Mouse (Mus musculus) hindbrain, embryonic 16.5 days (tissue): ENCODE data around the gene Cth. TPM values are rescaled to one million over a fixed set of nuclear protein-coding genes. Genes with fewer than 3 reads are reported as not detected.
A peak's percentile ranks its signal among the peaks of the same experiment; 100 is the strongest.

Experiments
- ATAC-seq: fragments of 200-750 bp; cut with Nextera tagmentation; 2 replicates; pipeline ENCODE4 v1.8.0; 2017; ENCODE audit warnings: moderate TSS enrichment, moderate library complexity
- H3K27ac ChIP-seq: fragments of 300-500 bp; sonication (generic); 2 replicates; pipeline ENCODE4 v1.5.1; 2014; ENCODE audit warnings: low read depth, mild to moderate bottlenecking, control low read depth, low read length, moderate library complexity
- H3K27me3 ChIP-seq: fragments of 300-500 bp; sonication (generic); replicated peaks from 2 replicates; pipeline ENCODE4 v1.6.1; 2014; ENCODE audit warnings: low read length; ENCODE audit not compliant: control insufficient read depth, insufficient read depth
- H3K36me3 ChIP-seq: fragments of 300-500 bp; sonication (generic); 2 replicates; pipeline ENCODE4 v1.6.1; 2014; ENCODE audit warnings: mild to moderate bottlenecking, low read length, moderate library complexity, mixed read lengths; ENCODE audit not compliant: control insufficient read depth, insufficient read depth
- H3K4me1 ChIP-seq: fragments of 300-500 bp; sonication (generic); 2 replicates; pipeline ENCODE4 v1.6.1; 2014; ENCODE audit warnings: low read depth, low read length; ENCODE audit not compliant: control insufficient read depth, insufficient read depth
- H3K4me2 ChIP-seq: fragments of 300-500 bp; sonication (generic); 2 replicates; pipeline ENCODE4 v1.6.1; 2014; ENCODE audit warnings: mild to moderate bottlenecking, low read length, control low read depth, moderate library complexity
- H3K4me3 ChIP-seq: fragments of 300-500 bp; sonication (generic); 2 replicates; pipeline ENCODE4 v1.5.1; 2014; ENCODE audit warnings: mild to moderate bottlenecking, low read length, control low read depth, moderate library complexity
- H3K9ac ChIP-seq: fragments of 300-500 bp; sonication (generic); 2 replicates; pipeline ENCODE4 v1.6.1; 2014; ENCODE audit warnings: low read depth, mild to moderate bottlenecking, control low read depth, low read length, moderate library complexity
- H3K9me3 ChIP-seq: fragments of 300-500 bp; sonication (generic); 2 replicates; pipeline ENCODE4 v1.6.1; 2014; ENCODE audit warnings: mild to moderate bottlenecking, low read length, moderate library complexity; ENCODE audit not compliant: control insufficient read depth
- WGBS: fragments of 180-500 bp; shearing (Covaris S2); extraction: QIAGEN DNeasy Blood & Tissue Kit; methylation state at CpG from one replicate; pipeline ENCODE4 v1.1.7; 2014; 5-methylcytosine and 5-hydroxymethylcytosine counted together
- polyA plus RNA-seq: library from polyadenylated mRNA; unstranded; fragments of >200 nt; fragmentation: Nextera tagmentation; extraction: Ambion mirVana; gene quantifications from 2 replicates; pipeline ENCODE4 v1.2.1, GENCODE M21; 2015

Cth gene
- polyA plus RNA-seq, 1 experiment from 2014 or later: 3.5 TPM

DNA sequence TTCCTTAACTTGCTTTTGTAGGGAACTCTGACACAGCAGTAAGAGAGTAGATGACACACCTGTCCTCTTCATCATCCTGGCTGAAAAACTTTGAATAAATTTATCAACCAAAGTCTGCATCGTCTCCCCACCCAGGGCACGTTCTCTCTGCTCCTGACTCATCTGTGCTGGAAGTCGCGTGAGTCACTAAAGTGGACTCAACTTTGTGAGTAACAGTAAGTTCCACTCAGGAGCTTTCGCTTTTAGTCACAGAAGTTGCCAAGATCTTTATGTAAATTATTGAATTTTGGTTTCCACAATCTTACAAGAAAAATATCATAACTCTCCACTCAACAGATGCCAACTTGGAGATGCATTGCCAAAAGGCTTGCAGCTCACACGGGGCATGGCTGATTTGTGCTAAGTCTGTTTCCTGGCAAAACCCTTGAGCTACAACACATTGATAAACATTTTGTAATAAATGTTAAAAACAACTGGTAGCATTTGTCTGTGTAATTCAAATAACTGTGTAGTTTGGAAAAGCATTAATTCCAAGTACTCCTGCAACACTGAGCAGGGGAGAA lies 40.7 kb downstream of the Cth start:
- no peaks in the 10 kb centered on the region for H3K9me3 ChIP-seq
- H3K36me3 ChIP-seq: no peaks in the 10 kb centered on the region
- no peaks in the 10 kb centered on the region for H3K27me3 ChIP-seq
- H3K4me1 ChIP-seq: no peaks in the 10 kb centered on the region
- H3K4me3 ChIP-seq: no peak overlapping the region
- WGBS: 88% methylated on average over 6 of the region's 6 CpGs
- ATAC-seq: no peak
- no peak overlapping the region for H3K4me2 ChIP-seq
- no peak overlapping the region for H3K27ac ChIP-seq
- H3K9ac ChIP-seq: no peak overlapping the region

DNA sequence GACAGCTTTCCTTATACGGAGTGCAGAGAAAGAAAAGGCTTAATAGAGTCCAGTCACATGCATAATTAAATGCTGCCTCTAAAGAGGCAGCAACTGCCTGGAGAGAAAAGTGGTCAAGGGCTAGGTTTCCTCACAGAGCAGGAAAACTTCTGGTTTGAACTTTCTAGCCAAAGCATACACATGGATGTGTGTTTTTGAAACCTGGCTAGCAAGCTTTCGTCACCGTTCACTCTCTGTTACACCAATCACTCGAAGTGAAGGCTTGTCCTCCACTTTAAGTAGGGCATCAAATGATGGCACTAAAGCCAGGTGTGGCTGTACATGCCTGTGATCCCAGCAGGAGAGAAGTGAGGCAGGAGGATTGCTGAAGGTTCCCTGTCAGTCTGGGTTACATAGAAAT lies 41.8 kb downstream of the Cth start:
- Histone ChIP-seq H3K4me2 (no peak overlapping the region), H3K9me3 (no peaks in the 10 kb centered on the region), H3K27ac (no peak overlapping the region), H3K4me1 (no peaks in the 10 kb centered on the region), H3K9ac (no peak overlapping the region), H3K4me3 (no peak overlapping the region), H3K27me3 (no peaks in the 10 kb centered on the region), H3K36me3 (no peaks in the 10 kb centered on the region)
- 82% methylated on average over 4 of the region's 4 CpGs for WGBS
- no peak for ATAC-seq

- Histone ChIP-seq H3K27ac (no peak overlapping the region), H3K36me3 (no peaks in the 10 kb centered on the region), H3K9me3 (no peaks in the 10 kb centered on the region), H3K4me2 (no peak overlapping the region), H3K9ac (no peak overlapping the region), H3K27me3 (no peaks in the 10 kb centered on the region), H3K4me1 (no peaks in the 10 kb centered on the region), H3K4me3 (no peak overlapping the region)
- ATAC-seq: no peak
- WGBS: 95% methylated on average over 3 of the region's 3 CpGs
These were observed 42.9 kb downstream of the Cth start for GRCm38 (mm10) chr3:157881992-157882391.

- no peak overlapping the region for H3K4me3 ChIP-seq
- no peak overlapping the region for H3K9ac ChIP-seq
- H3K9me3 ChIP-seq: no peaks in the 10 kb centered on the region
- no peaks in the 10 kb centered on the region for H3K27me3 ChIP-seq
- no peaks in the 10 kb centered on the region for H3K36me3 ChIP-seq
- WGBS: 93% methylated on average over 3 of the region's 3 CpGs
- no peak for ATAC-seq
- H3K4me2 ChIP-seq: no peak overlapping the region
- H3K27ac ChIP-seq: no peak overlapping the region
- H3K4me1 ChIP-seq: no peaks in the 10 kb centered on the region
These were observed 43.9 kb downstream of the Cth start for GRCm38 (mm10) chr3:157880983-157881382.

- no peak overlapping the region for H3K9ac ChIP-seq
- no peak overlapping the region for H3K4me2 ChIP-seq
- H3K27ac ChIP-seq: no peak overlapping the region
- H3K4me1 ChIP-seq: no peaks in the 10 kb centered on the region
- no peak for ATAC-seq
- H3K36me3 ChIP-seq: no peaks in the 10 kb centered on the region
- H3K27me3 ChIP-seq: no peaks in the 10 kb centered on the region
- no peak overlapping the region for H3K4me3 ChIP-seq
- no peaks in the 10 kb centered on the region for H3K9me3 ChIP-seq
These were observed 47.0 kb downstream of the Cth start for GRCm38 (mm10) chr3:157877847-157878246.

DNA sequence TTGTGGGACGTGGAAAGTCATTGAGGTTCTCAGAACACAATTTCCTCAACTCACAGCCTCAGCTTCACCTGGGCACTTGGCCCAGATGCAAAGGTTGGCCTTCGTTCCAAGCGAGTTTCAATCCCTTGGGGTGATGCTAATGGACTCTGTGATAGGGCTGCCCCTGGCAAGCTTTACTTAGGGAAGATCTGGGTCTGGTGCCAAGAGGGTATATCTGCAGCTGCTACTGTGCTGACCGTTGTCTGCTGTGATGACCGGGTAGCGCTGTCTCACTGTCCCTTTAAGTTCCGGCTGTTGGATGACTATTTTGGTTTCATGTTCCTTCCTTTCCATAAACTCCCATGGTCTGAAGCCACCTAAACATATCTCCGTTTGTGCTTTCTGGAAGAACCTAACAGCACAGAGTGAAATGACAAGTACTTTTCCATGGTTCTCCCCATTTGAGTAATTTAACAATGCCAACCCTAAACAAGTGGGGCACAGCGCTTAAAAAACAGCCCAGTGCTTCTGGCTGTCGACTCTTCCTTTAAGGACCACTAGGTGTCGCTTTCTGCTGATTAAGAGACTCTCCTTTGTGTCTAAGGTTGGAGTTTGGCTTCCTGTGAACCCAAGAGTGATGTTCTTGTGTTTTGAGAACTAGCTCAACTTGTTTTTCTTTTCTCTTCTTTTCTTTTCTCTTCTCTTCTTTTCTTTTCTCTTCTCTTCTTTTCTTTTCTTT lies 48.3 kb downstream of the Cth start:
- peak; percentile 72; the same call in 1 of the 2 replicates for ATAC-seq

DNA sequence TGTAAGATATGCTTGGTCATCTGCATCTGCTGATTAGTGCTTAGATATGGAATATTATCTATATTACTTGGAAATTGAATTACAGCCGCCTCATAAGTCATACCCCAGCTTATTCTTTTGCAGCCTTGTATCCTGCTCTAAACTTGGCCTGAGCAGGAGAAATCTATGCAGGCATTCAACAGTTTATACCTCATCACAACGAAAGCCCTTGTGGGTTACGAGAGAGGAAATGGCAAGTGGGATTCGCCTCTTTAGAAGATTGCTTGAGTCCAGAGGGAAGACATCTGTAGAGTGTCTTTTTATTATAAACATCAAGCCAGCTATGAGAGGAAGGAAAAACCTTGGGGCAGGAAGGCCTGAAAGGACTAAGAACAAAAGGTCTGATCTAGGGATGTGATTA lies 52.0 kb downstream of the Cth start:
- no peak overlapping the region for H3K9ac ChIP-seq
- WGBS: 84% methylated on average over 4 of the region's 4 CpGs
- ATAC-seq: no peak

More for the DNA sequence above, 48.3 kb downstream of the Cth start:
- H3K4me2 ChIP-seq: no peak overlapping the region
- H3K27ac ChIP-seq: no peak overlapping the region
- H3K36me3 ChIP-seq: no peaks in the 10 kb centered on the region
- no peaks in the 10 kb centered on the region for H3K9me3 ChIP-seq
- no peaks in the 10 kb centered on the region for H3K27me3 ChIP-seq
- H3K4me3 ChIP-seq: no peak overlapping the region
- 50% methylated on average over 11 of the region's 11 CpGs for WGBS
- no peak overlapping the region for H3K9ac ChIP-seq
- H3K4me1 ChIP-seq: no peaks in the 10 kb centered on the region

GRCm38 (mm10) chr3:157867836-157868235 lies 57.0 kb downstream of the Cth start:
- H3K27me3 ChIP-seq: no peaks in the 10 kb centered on the region
- H3K4me2 ChIP-seq: no peak overlapping the region
- ATAC-seq: no peak
- no peaks in the 10 kb centered on the region for H3K36me3 ChIP-seq
- no peaks in the 10 kb centered on the region for H3K9me3 ChIP-seq
- no peak overlapping the region for H3K9ac ChIP-seq
- no peaks in the 10 kb centered on the region for H3K4me1 ChIP-seq
- H3K27ac ChIP-seq: no peak overlapping the region
- H3K4me3 ChIP-seq: no peak overlapping the region
- WGBS: 85% methylated on average over 2 of the region's 2 CpGs

More for the DNA sequence above, 52.0 kb downstream of the Cth start:
- Histone ChIP-seq H3K4me2 (no peak overlapping the region), H3K36me3 (no peaks in the 10 kb centered on the region), H3K9me3 (no peaks in the 10 kb centered on the region), H3K27me3 (no peaks in the 10 kb centered on the region), H3K4me3 (no peak overlapping the region), H3K4me1 (no peaks in the 10 kb centered on the region), H3K27ac (no peak overlapping the region)

DNA sequence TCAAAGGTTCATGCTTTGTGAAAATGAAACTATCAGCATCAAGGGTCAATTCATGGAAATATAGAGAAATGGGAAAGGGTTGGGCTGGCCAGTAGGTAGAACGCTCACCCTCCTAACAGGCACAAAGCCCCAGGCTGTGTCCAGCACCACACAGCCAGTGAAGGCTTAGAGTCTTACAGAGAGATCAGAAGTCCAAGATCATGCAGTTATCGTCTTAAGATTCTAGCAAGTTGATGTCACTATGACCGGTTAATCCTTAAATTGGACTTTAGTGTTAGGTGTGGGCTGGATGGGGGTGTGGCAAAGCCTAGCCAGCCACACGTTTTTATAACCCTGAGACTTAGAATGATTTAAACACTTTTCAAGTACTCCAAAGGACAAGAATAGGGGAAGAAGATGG lies 58.6 kb downstream of the Cth start:
- ATAC-seq: no peak
- 80% methylated on average over 4 of the region's 4 CpGs for WGBS
- Histone ChIP-seq H3K4me2 (no peak overlapping the region), H3K27me3 (no peaks in the 10 kb centered on the region), H3K9me3 (no peaks in the 10 kb centered on the region), H3K4me3 (no peak overlapping the region), H3K9ac (no peak overlapping the region), H3K4me1 (no peaks in the 10 kb centered on the region), H3K27ac (no peak overlapping the region), H3K36me3 (no peaks in the 10 kb centered on the region)
